Mouse (Mus musculus): ENCODE measurements around the gene Rcor1. TPM values are rescaled to one million over a fixed set of nuclear protein-coding genes. Genes with fewer than 3 reads are reported as not detected.

Gene Rcor1
- polyA plus RNA-seq, 1 experiment from 2014 or later = 13.0 TPM

DNA sequence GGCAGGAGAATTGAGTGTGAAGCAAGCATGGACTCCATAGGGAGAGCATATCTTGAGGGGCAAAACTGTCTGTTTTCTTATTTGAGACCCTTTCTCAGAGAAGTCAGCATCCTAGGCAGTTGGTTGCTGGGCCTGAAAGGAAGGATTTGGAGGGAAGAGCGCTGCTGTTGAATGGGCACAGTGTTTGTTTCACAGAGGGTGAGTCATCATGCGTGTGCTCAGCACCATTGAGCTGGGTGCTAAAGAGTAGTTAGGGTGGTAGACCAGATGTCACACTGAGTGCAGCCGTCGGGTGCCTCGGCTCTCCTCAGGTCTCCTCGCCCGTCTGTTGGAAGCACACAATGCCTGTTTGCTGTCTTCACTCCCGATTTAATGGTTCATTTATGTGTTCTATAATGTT is 57.9 kb downstream of the Rcor1 start:
- Histone ChIP-seq H3K9ac (no peak overlapping the region), H3K4me1 (no peaks in the 10 kb centered on the region), H3K27ac (no peak overlapping the region), H3K4me3 (no peak overlapping the region), H3K27me3 (no peaks in the 10 kb centered on the region), H3K36me3 (peaks cover 39% of the 10 kb centered on the region), H3K9me3 (no peaks in the 10 kb centered on the region), H3K4me2 (replicated peaks) (no peak overlapping the region)
- ATAC-seq (ENCODE audit: insufficient number of reproducible peaks, insufficient read depth, low FRiP score, low TSS enrichment) = no peak
- WGBS = 95% methylated on average over 8 of the region's 8 CpGs

- no peaks in the 10 kb centered on the region for H3K9me3 ChIP-seq
- ATAC-seq (ENCODE audit: insufficient number of reproducible peaks, insufficient read depth, low FRiP score, low TSS enrichment) = no peak
These were observed 72.0 kb downstream of the Rcor1 start for GRCm38 (mm10) chr12:111111176-111111575.

GRCm38 (mm10) chr12:111114593-111114992 is 75.4 kb downstream of the Rcor1 start:
- no peak overlapping the region for H3K4me3 ChIP-seq
- H3K4me1 ChIP-seq = no peaks in the 10 kb centered on the region
- no peaks in the 10 kb centered on the region for H3K9me3 ChIP-seq
- H3K9ac ChIP-seq = no peak overlapping the region
- no peak for ATAC-seq (ENCODE audit: insufficient number of reproducible peaks, insufficient read depth, low FRiP score, low TSS enrichment)
- WGBS = 93% methylated on average over 5 of the region's 5 CpGs
- no peak overlapping the region for H3K27ac ChIP-seq
- H3K36me3 ChIP-seq = peaks cover 87% of the 10 kb centered on the region
- no peak overlapping the region for H3K4me2 ChIP-seq (replicated peaks)
- no peaks in the 10 kb centered on the region for H3K27me3 ChIP-seq

More at GRCm38 (mm10) chr12:111111176-111111575, 72.0 kb downstream of the Rcor1 start:
- no peak overlapping the region for H3K4me3 ChIP-seq
- 94% methylated on average over 8 of the region's 8 CpGs for WGBS
- H3K27ac ChIP-seq = no peak overlapping the region
- H3K4me2 ChIP-seq (replicated peaks) = no peak overlapping the region
- peaks cover 89% of the 10 kb centered on the region for H3K36me3 ChIP-seq
- H3K27me3 ChIP-seq = no peaks in the 10 kb centered on the region
- no peak overlapping the region for H3K9ac ChIP-seq
- H3K4me1 ChIP-seq = no peaks in the 10 kb centered on the region

DNA sequence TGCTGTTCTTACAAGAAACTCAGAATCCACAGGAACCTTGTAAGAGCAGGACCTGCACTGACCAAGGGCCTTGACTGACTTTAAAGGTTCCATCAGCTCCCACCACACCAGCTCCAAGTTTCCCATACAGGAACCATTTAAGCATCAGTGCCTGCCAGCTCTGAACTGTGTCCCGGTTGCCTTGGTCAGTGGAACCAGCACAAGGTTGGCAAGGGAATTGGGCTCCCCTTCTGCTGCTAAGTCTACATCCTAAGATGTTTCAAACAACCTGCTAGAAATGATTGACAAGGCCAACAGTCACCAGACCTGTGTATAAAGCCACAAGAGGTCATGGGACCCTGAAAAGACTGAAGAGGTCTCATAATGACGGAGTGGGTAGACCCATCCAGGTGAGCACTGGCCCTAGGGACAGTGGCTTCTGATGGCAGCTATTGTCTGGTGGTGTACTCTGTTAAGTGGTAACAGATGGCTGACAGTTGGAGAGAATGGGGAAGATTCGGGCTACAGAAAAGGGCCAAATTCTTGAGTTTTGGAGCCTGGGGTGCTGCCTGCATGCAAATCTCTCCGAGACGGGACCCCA is 80.4 kb downstream of the Rcor1 start:
- Histone ChIP-seq H3K36me3 (peaks cover 52% of the 10 kb centered on the region), H3K9me3 (no peaks in the 10 kb centered on the region), H3K27ac (no peak overlapping the region), H3K9ac (no peak overlapping the region), H3K27me3 (no peaks in the 10 kb centered on the region), H3K4me2 (replicated peaks) (no peak overlapping the region), H3K4me1 (no peaks in the 10 kb centered on the region), H3K4me3 (no peak overlapping the region)
- WGBS = 94% methylated on average over 5 of the region's 5 CpGs
- ATAC-seq (ENCODE audit: insufficient number of reproducible peaks, insufficient read depth, low FRiP score, low TSS enrichment) = no peak

- no peaks in the 10 kb centered on the region for H3K4me1 ChIP-seq
- no peaks in the 10 kb centered on the region for H3K9me3 ChIP-seq
- H3K27me3 ChIP-seq = no peaks in the 10 kb centered on the region
- H3K4me2 ChIP-seq (replicated peaks) = no peak overlapping the region
- peaks cover 41% of the 10 kb centered on the region for H3K36me3 ChIP-seq
- H3K27ac ChIP-seq = no peak overlapping the region
- ATAC-seq (ENCODE audit: insufficient number of reproducible peaks, insufficient read depth, low FRiP score, low TSS enrichment) = no peak
- no peak overlapping the region for H3K4me3 ChIP-seq
- H3K9ac ChIP-seq = no peak overlapping the region
- 89% methylated on average over 9 of the region's 9 CpGs for WGBS
These were observed 82.0 kb downstream of the Rcor1 start for GRCm38 (mm10) chr12:111120976-111121645.

- ATAC-seq (ENCODE audit: insufficient number of reproducible peaks, insufficient read depth, low FRiP score, low TSS enrichment) = no peak
- H3K27me3 ChIP-seq = no peaks in the 10 kb centered on the region
- no peak overlapping the region for H3K4me3 ChIP-seq
- H3K4me1 ChIP-seq = no peaks in the 10 kb centered on the region
- 0 out of 2 replicates have a peak, but pooled peaks cover 3% of the 10 kb centered on the region for H3K9me3 ChIP-seq
- peaks cover 28% of the 10 kb centered on the region for H3K36me3 ChIP-seq
- no peak overlapping the region for H3K4me2 ChIP-seq (replicated peaks)
- no peak overlapping the region for H3K27ac ChIP-seq
- H3K9ac ChIP-seq = no peak overlapping the region
These were observed 83.2 kb downstream of the Rcor1 start for GRCm38 (mm10) chr12:111122332-111122852.

GRCm38 (mm10) chr12:111124601-111125260 is 85.6 kb downstream of the Rcor1 start:
- 80% methylated on average over 14 of the region's 14 CpGs for WGBS
- peaks cover 10% of the 10 kb centered on the region for H3K36me3 ChIP-seq
- no peak overlapping the region for H3K4me3 ChIP-seq
- no peaks in the 10 kb centered on the region for H3K27me3 ChIP-seq
- H3K4me2 ChIP-seq (replicated peaks) = no peak overlapping the region
- no peaks in the 10 kb centered on the region for H3K4me1 ChIP-seq
- H3K9ac ChIP-seq = no peak overlapping the region
- ATAC-seq (ENCODE audit: insufficient number of reproducible peaks, insufficient read depth, low FRiP score, low TSS enrichment) = no peak
- no peak overlapping the region for H3K27ac ChIP-seq
- H3K9me3 ChIP-seq = 0 out of 2 replicates have a peak, but pooled peaks cover 3% of the 10 kb centered on the region

DNA sequence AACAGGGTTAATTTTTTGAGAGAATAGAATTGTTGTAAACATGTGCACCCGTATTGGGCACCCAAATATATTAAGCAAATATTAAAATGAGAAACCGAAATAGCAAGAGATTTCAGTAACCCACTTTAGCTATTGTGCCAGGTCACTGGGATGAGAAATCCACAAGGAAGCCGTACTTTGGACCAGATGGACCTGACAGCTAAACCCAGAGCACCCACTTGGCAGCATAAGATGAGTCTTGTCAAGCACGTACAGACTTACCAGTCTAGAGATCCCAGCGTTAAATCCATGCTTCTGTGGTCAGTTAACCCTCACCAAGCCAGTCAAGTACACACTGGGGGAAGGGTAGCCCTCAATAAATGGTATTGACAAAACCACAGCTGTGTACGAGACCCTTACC is 86.5 kb downstream of the Rcor1 start:
- H3K27ac ChIP-seq = no peak overlapping the region
- ATAC-seq (ENCODE audit: insufficient number of reproducible peaks, insufficient read depth, low FRiP score, low TSS enrichment) = no peak

GRCm38 (mm10) chr12:111134169-111134568 is 95.0 kb downstream of the Rcor1 start:
- H3K4me2 ChIP-seq (replicated peaks) = no peak overlapping the region
- no peaks in the 10 kb centered on the region for H3K27me3 ChIP-seq
- H3K9ac ChIP-seq = no peak overlapping the region
- 0 out of 2 replicates have a peak, but pooled peaks cover 5% of the 10 kb centered on the region for H3K9me3 ChIP-seq
- H3K4me1 ChIP-seq = no peaks in the 10 kb centered on the region
- H3K36me3 ChIP-seq = no peaks in the 10 kb centered on the region
- no peak overlapping the region for H3K4me3 ChIP-seq
- no peak for ATAC-seq (ENCODE audit: insufficient number of reproducible peaks, insufficient read depth, low FRiP score, low TSS enrichment)
- WGBS = 87% methylated on average over 7 of the region's 7 CpGs
- H3K27ac ChIP-seq = no peak overlapping the region

More for the DNA sequence above, 86.5 kb downstream of the Rcor1 start:
- 0 out of 2 replicates have a peak, but pooled peaks cover 4% of the 10 kb centered on the region for H3K36me3 ChIP-seq
- H3K4me3 ChIP-seq = no peak overlapping the region
- H3K9ac ChIP-seq = no peak overlapping the region
- H3K4me1 ChIP-seq = no peaks in the 10 kb centered on the region
- H3K4me2 ChIP-seq (replicated peaks) = no peak overlapping the region
- 0 out of 2 replicates have a peak, but pooled peaks cover 3% of the 10 kb centered on the region for H3K9me3 ChIP-seq
- H3K27me3 ChIP-seq = no peaks in the 10 kb centered on the region
- 78% methylated on average over 6 of the region's 6 CpGs for WGBS

DNA sequence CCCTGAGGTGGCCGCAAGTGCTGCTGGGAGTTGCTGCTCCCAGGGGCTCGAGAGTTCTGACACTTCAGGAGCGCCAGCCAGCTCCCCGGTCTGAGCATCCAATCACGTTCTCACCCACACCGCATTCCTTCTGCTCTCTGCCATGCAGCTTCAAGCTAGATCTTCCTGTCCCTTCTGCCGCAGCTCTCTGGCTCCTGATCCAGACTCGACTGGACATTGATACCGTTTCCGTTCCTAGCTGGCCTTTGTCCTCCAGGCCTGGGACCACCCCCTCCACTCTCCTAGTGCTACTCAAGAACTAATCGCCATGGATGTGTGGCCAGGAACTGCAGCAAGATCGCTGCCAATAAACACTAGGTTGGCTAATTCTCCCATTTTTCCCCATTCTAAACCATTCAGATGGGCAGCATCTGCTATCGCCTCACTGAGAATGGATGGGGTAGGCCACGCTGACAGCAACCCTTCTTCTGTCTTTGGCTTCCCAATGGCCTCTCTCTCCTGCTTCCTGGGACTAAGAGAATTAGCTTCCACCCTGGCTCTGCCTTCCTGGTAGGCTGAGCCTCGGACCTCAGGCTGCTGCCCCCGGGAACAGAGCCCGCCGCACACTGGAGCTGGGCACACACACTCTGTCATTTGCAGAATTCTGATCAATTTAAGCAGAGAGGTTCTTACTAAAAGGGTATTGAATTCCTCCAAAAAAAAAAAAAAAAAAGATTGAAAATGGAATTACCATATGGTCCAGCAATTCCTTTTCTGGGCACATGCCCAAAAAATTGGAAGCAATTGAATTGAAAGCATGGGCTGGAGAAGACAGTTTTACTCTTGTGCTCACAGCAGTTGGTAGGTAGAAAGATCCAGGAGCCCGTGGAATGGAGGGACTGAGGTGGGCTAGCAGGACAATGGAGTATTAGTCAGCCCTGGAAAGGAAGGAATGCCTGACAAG is 95.9 kb downstream of the Rcor1 start:
- Histone ChIP-seq H3K36me3 (no peaks in the 10 kb centered on the region), H3K4me2 (replicated peaks) (no peak overlapping the region), H3K4me1 (no peaks in the 10 kb centered on the region), H3K9me3 (0 out of 2 replicates have a peak, but pooled peaks cover 5% of the 10 kb centered on the region), H3K9ac (no peak overlapping the region), H3K4me3 (no peak overlapping the region), H3K27ac (peak overlapping the region; percentile 57; the same call in 1 of the 2 replicates), H3K27me3 (no peaks in the 10 kb centered on the region)
- 71% methylated on average over 19 of the region's 19 CpGs for WGBS
- no peak for ATAC-seq (ENCODE audit: insufficient number of reproducible peaks, insufficient read depth, low FRiP score, low TSS enrichment)

DNA sequence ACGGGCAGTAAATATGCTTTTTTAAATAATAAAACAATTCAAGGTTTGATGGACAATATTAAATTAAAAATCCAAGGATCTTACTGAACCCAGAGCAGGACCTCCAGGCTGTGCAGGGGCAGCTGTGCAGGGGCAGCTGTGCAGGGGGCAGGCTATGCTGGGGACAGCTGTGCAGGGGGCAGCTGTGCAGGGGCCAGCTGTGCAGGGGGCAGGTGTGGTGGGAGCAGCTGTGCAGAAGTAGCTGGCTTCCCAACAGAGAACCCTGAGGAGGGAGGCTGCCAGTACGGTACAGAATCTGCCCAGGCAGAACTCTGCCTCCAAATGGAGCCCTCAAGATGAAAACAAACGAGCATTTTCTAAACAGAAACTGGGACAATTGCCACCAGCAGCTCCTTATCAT is 96.8 kb downstream of the Rcor1 start:
- no peak overlapping the region for H3K4me2 ChIP-seq (replicated peaks)
- H3K36me3 ChIP-seq = no peaks in the 10 kb centered on the region
- H3K4me3 ChIP-seq = no peak overlapping the region
- no peak for ATAC-seq (ENCODE audit: insufficient number of reproducible peaks, insufficient read depth, low FRiP score, low TSS enrichment)
- H3K9me3 ChIP-seq = 0 out of 2 replicates have a peak, but pooled peaks cover 5% of the 10 kb centered on the region
- H3K9ac ChIP-seq = no peak overlapping the region
- H3K27ac ChIP-seq = no peak overlapping the region
- H3K4me1 ChIP-seq = no peaks in the 10 kb centered on the region
- no peaks in the 10 kb centered on the region for H3K27me3 ChIP-seq
- 69% methylated on average over 3 of the region's 3 CpGs for WGBS
